Mouse (Mus musculus) intestine, embryonic 15.5 days (tissue): Measurements from ENCODE around the gene Col9a1. TPM values are rescaled to one million over a fixed set of nuclear protein-coding genes. Genes with fewer than 3 reads are reported as not detected.

Source experiments
- ATAC-seq: fragments of 200-750 bp; cut with Nextera tagmentation; 2 replicates; pipeline ENCODE4 v1.8.0; 2017; ENCODE audit warnings: moderate TSS enrichment, moderate library complexity
- H3K27ac ChIP-seq: fragments of 300-500 bp; sonication (generic); 2 replicates; pipeline ENCODE4 v1.5.1; 2015; ENCODE audit warnings: mild to moderate bottlenecking, inconsistent platforms
- H3K27me3 ChIP-seq: fragments of 300-500 bp; sonication (generic); replicated peaks from 2 replicates; pipeline ENCODE4 v1.6.1; 2015; ENCODE audit warnings: inconsistent platforms
- H3K36me3 ChIP-seq: fragments of 300-500 bp; sonication (generic); 2 replicates; pipeline ENCODE4 v1.6.1; 2015; ENCODE audit warnings: inconsistent platforms
- H3K4me1 ChIP-seq: fragments of 300-500 bp; sonication (generic); replicated peaks from 2 replicates; pipeline ENCODE4 v1.6.1; 2015; ENCODE audit warnings: inconsistent platforms
- H3K4me2 ChIP-seq: fragments of 300-500 bp; sonication (generic); replicated peaks from 2 replicates; pipeline ENCODE4 v1.6.1; 2015; ENCODE audit warnings: mild to moderate bottlenecking, inconsistent platforms
- H3K4me3 ChIP-seq: fragments of 300-500 bp; sonication (generic); replicated peaks from 2 replicates; pipeline ENCODE4 v1.5.1; 2015; ENCODE audit warnings: inconsistent platforms
- H3K9ac ChIP-seq: fragments of 300-500 bp; sonication (generic); 2 replicates; pipeline ENCODE4 v1.6.1; 2015; ENCODE audit warnings: inconsistent platforms
- H3K9me3 ChIP-seq: fragments of 300-500 bp; sonication (generic); 2 replicates; pipeline ENCODE4 v1.6.1; 2016; ENCODE audit warnings: inconsistent platforms
- WGBS: fragments of 180-500 bp; shearing (Covaris S2); methylation state at CpG from one replicate; pipeline ENCODE4 v1.1.7; 2015; 5-methylcytosine and 5-hydroxymethylcytosine counted together
- polyA plus RNA-seq: library from polyadenylated mRNA; unstranded; fragments of >200 nt; fragmentation: Nextera tagmentation; extraction: Ambion mirVana; gene quantifications from 2 replicates; pipeline ENCODE4 v1.2.1, GENCODE M21; 2015

The Col9a1 gene
- polyA plus RNA-seq, 1 experiment from 2014 or later, result 2.5 TPM

GRCm38 (mm10) chr1:24257961-24258360, 80.6 kb downstream of the Col9a1 start:
- Histone ChIP-seq H3K4me1 (no peaks in the 10 kb centered on the region), H3K4me2 (no peak overlapping the region), H3K27me3 (no peaks in the 10 kb centered on the region)

GRCm38 (mm10) chr1:24259419-24259818, 82.0 kb downstream of the Col9a1 start:
- no peak for ATAC-seq
- Histone ChIP-seq H3K27ac (no peak overlapping the region), H3K4me2 (no peak overlapping the region), H3K4me3 (no peak overlapping the region), H3K36me3 (no peaks in the 10 kb centered on the region), H3K27me3 (no peaks in the 10 kb centered on the region), H3K9me3 (no peaks in the 10 kb centered on the region), H3K9ac (no peak overlapping the region), H3K4me1 (no peaks in the 10 kb centered on the region)
- 71% methylated on average over 6 of the region's 6 CpGs for WGBS

More at GRCm38 (mm10) chr1:24257961-24258360, 80.6 kb downstream of the Col9a1 start:
- WGBS, result 70% methylated on average over 5 of the region's 5 CpGs
- no peaks in the 10 kb centered on the region for H3K9me3 ChIP-seq
- no peak overlapping the region for H3K4me3 ChIP-seq
- no peaks in the 10 kb centered on the region for H3K36me3 ChIP-seq
- no peak overlapping the region for H3K27ac ChIP-seq
- no peak for ATAC-seq
- H3K9ac ChIP-seq, result no peak overlapping the region

- no peaks in the 10 kb centered on the region for H3K36me3 ChIP-seq
- H3K4me1 ChIP-seq, result no peaks in the 10 kb centered on the region
- H3K9me3 ChIP-seq, result no peaks in the 10 kb centered on the region
- no peak overlapping the region for H3K9ac ChIP-seq
- no peak overlapping the region for H3K4me3 ChIP-seq
- no peak for ATAC-seq
- no peaks in the 10 kb centered on the region for H3K27me3 ChIP-seq
- no peak overlapping the region for H3K4me2 ChIP-seq
- no peak overlapping the region for H3K27ac ChIP-seq
Observed at GRCm38 (mm10) chr1:24261181-24261580, 83.8 kb downstream of the Col9a1 start.

- H3K4me1 ChIP-seq, result no peaks in the 10 kb centered on the region
- no peaks in the 10 kb centered on the region for H3K36me3 ChIP-seq
- no peaks in the 10 kb centered on the region for H3K9me3 ChIP-seq
- no peak overlapping the region for H3K4me3 ChIP-seq
- no peak for ATAC-seq
- H3K4me2 ChIP-seq, result no peak overlapping the region
- no peak overlapping the region for H3K9ac ChIP-seq
- WGBS, result 65% methylated on average over 3 of the region's 3 CpGs
- H3K27ac ChIP-seq, result no peak overlapping the region
- no peaks in the 10 kb centered on the region for H3K27me3 ChIP-seq
Observed at GRCm38 (mm10) chr1:24267022-24267421, 89.6 kb downstream of the Col9a1 start.

GRCm38 (mm10) chr1:24286360-24286759, 109.0 kb downstream of the Col9a1 start:
- Histone ChIP-seq H3K4me3 (no peak overlapping the region), H3K4me1 (0 out of 2 replicates have a peak, but pooled peaks cover 2% of the 10 kb centered on the region), H3K4me2 (no peak overlapping the region), H3K27ac (no peak overlapping the region), H3K27me3 (no peaks in the 10 kb centered on the region), H3K9me3 (no peaks in the 10 kb centered on the region), H3K36me3 (no peaks in the 10 kb centered on the region), H3K9ac (no peak overlapping the region)
- 24% methylated on average over 6 of the region's 6 CpGs for WGBS
- peak; percentile 90 for ATAC-seq

GRCm38 (mm10) chr1:24292515-24292914, 115.1 kb downstream of the Col9a1 start:
- no peaks in the 10 kb centered on the region for H3K36me3 ChIP-seq
- no peak overlapping the region for H3K4me3 ChIP-seq
- H3K9ac ChIP-seq, result no peak overlapping the region
- no peaks in the 10 kb centered on the region for H3K4me1 ChIP-seq
- WGBS, result 31% methylated on average over 2 of the region's 2 CpGs
- ATAC-seq, result peak; percentile 50
- no peak overlapping the region for H3K27ac ChIP-seq
- no peaks in the 10 kb centered on the region for H3K9me3 ChIP-seq
- H3K27me3 ChIP-seq, result no peaks in the 10 kb centered on the region
- H3K4me2 ChIP-seq, result no peak overlapping the region

- 63% methylated on average over 7 of the region's 7 CpGs for WGBS
- H3K4me3 ChIP-seq, result no peak overlapping the region
- ATAC-seq, result peak; percentile 82
- H3K4me1 ChIP-seq, result no peaks in the 10 kb centered on the region
- H3K27me3 ChIP-seq, result no peaks in the 10 kb centered on the region
- no peak overlapping the region for H3K9ac ChIP-seq
- no peaks in the 10 kb centered on the region for H3K9me3 ChIP-seq
- no peak overlapping the region for H3K27ac ChIP-seq
- no peak overlapping the region for H3K4me2 ChIP-seq
- H3K36me3 ChIP-seq, result no peaks in the 10 kb centered on the region
Observed at GRCm38 (mm10) chr1:24294979-24295942, 117.9 kb downstream of the Col9a1 start.

GRCm38 (mm10) chr1:24300700-24301099, 123.3 kb downstream of the Col9a1 start:
- Histone ChIP-seq H3K4me3 (no peak overlapping the region), H3K27ac (no peak overlapping the region), H3K36me3 (no peaks in the 10 kb centered on the region), H3K9ac (no peak overlapping the region), H3K4me2 (no peak overlapping the region), H3K27me3 (no peaks in the 10 kb centered on the region), H3K4me1 (no peaks in the 10 kb centered on the region), H3K9me3 (no peaks in the 10 kb centered on the region)
- WGBS, result 84% methylated on average over 3 of the region's 3 CpGs
- no peak for ATAC-seq

Other genes starting within 250 kb of the Col9a1 start
- gene Sdhaf4, start 172.0 kb upstream of the Col9a1 start, polyA plus RNA-seq, result 62.1 and 75.7 TPM in 2 replicates
- 35.0 and 39.4 TPM in 2 replicates for gene Fam135a, start 77.3 kb upstream of the Col9a1 start, polyA plus RNA-seq